Mouse (Mus musculus) layer of hippocampus, postnatal 14 days (tissue): ENCODE measurements around the gene Bmf. TPM values are rescaled to one million over a fixed set of nuclear protein-coding genes. Genes with fewer than 3 reads are reported as not detected.

Source experiments
- DNase-seq, 2 experiments: peaks; one replicate each; pipeline ENCODE4 v3.0.0; 2021 to 2022; ENCODE audit warnings: low spot score in 2 of 2, mixed read lengths in 1 of 2
- total RNA-seq, 2 experiments: library from RNA; stranded (reverse); gene quantifications; 2 replicates each; pipeline ENCODE4 v1.2.3; 2021

The Bmf gene
- total RNA-seq, 2 experiments from 2014 or later, result 5.2 to 6.7 TPM

GRCm38 (mm10) chr2:118484386-118484898, 65.0 kb downstream of the Bmf start:
- DNase-seq, result no peak

GRCm38 (mm10) chr2:118483032-118483431, 66.5 kb downstream of the Bmf start:
- DNase-seq, result no peak

- DNase-seq, result no peak
These were observed 68.6 kb downstream of the Bmf start for GRCm38 (mm10) chr2:118480886-118481285.

DNA sequence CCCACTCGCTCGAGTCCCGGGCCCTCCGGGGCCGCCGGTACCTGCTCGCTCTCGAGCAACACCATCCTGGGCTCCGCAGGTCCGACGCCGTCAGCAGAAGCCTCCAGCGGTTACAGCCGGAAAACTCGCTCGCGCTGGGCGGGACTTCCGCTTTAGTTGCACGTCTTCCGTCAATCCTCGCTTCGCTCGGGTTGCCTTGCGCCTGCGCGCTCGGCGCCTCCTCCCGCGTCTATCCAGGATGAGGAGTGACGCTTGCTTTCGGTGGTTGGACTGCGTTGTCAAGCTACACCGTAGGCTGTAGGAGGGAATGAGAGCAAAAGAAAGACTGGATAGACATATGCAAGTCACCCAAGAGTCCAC, 70.0 kb downstream of the Bmf start, which contains the start of gene Srp14:
Gene Srp14, minus strand, starts transcription at position 162 of the 360 bp plus-strand sequence.
- DNase-seq, result peak; percentile 86 to 93

DNA sequence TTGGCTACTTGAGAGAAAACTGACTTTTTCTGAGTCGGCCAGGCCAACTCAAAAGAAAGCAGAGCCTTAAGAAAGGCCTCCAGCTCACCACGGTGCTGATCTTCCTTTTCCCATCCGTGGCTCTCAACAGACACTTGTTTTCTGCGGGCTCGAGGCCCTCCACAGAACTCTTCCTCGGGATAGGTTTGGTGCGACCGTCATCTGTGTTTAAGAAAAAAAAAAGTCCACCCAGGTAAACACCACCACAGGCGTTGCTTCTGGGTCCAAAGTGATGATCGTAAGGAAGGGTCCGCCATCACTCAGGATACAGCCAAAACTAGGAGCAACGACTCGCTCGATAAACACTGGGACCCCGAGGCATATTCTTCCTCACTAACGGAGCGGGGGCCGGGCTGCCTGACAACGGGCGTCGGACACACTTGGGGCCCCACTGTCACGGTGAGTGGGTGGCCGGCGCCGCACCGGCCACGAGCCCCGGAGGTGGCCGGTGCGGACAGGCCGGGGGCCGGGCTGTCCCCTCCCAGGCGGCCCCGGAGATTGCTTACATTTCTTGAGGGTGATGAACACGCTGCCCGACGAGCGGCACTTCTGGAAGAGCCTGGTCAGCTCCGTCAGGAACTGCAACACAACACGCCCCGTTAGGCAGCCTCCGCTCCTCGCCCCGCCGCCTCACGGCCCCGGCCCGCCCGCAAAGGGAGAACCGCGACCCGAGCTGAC, 70.5 kb downstream of the Bmf start:
- no peak for DNase-seq

Other genes starting within 250 kb of the Bmf start
- 10 to 100 TPM; 14.0 to 14.4 TPM for gene Gpr176, start 176.3 kb downstream of the Bmf start, total RNA-seq
- gene Eif2ak4, start 161.1 kb downstream of the Bmf start, total RNA-seq, result 10 to 100 TPM; 24.5 to 26.9 TPM
- gene Srp14, start 70.0 kb downstream of the Bmf start, total RNA-seq, result 100 to 1,000 TPM; 169 to 184 TPM
- gene Bub1b, start 48.5 kb upstream of the Bmf start, total RNA-seq, result 1 to 10 TPM; 2.7 to 2.9 TPM
- gene Pak6, start 113.6 kb upstream of the Bmf start, total RNA-seq, result 10 to 100 TPM; 67.8 to 75.1 TPM
- gene Ankrd63, start 154.3 kb upstream of the Bmf start, total RNA-seq, result 1 to 10 TPM; 9.4 to 10.0 TPM
- gene Plcb2, start 178.8 kb upstream of the Bmf start, total RNA-seq, result 1 to 10 TPM; 2.1 to 2.7 TPM
- 10 to 100 TPM; 38.8 to 39.7 TPM for gene Inafm2, start 196.1 kb upstream of the Bmf start, total RNA-seq
- gene Ccdc9b, start 213.0 kb upstream of the Bmf start, total RNA-seq, result 1 to 10 TPM; 3.5 to 4.2 TPM
- gene Phgr1, start 223.1 kb upstream of the Bmf start, total RNA-seq, result not detected
- gene Disp2, start 230.0 kb upstream of the Bmf start, total RNA-seq, result 100 to 1,000 TPM; 218 to 234 TPM